Mouse (Mus musculus): ENCODE measurements around the gene Tspan11. TPM values are rescaled to one million over a fixed set of nuclear protein-coding genes. Genes with fewer than 3 reads are reported as not detected.

Tspan11 gene
- total and polyA plus RNA-seq, 3 experiments: not detected

- Histone ChIP-seq H3K79me2 (replicated peaks; ENCODE audit: control insufficient read depth, extremely low read depth, insufficient read depth, poor library complexity, severe bottlenecking) (no peaks in the 10 kb centered on the region), H3K9me3 (replicated peaks; ENCODE audit: low read length) (peaks cover 7% of the 10 kb centered on the region), H3K27me3 (replicated peaks) (peaks cover 91% of the 10 kb centered on the region), H3K27ac (ENCODE audit: insufficient read depth, low read depth) (no peak overlapping the region), H3K4me1 (ENCODE audit: control insufficient read depth in 1 of 2, insufficient read depth in 2 of 2) (0 out of 4 replicates have a peak, but pooled peaks cover 0 to 2% of the 10 kb centered on the region in 2 experiments), H3K4me3 (replicated peaks in 1 of 3; ENCODE audit: low read depth in 2 of 3, low read length in 2 of 3, poor library complexity in 1 of 3) (no peak overlapping the region), H3K36me3 (replicated peaks in 1 of 2; ENCODE audit: control insufficient read depth in 1 of 2, insufficient read depth in 1 of 2, low read length in 1 of 2) (no peaks in the 10 kb centered on the region), H3K4me2 (ENCODE audit: insufficient read depth, low read depth, poor library complexity, severe bottlenecking) (no peak overlapping the region), H3K9ac (ENCODE audit: insufficient read depth, low read depth) (no peak overlapping the region)
- in situ Hi-C loops (cut with MboI; ENCODE audit: low pct_ligation_motif_present, low pct_unique_long_range_greater_than_20kb, low sequenced_read_pairs): loop anchor here (25.0 kb wide), 1 partner anchor 363 kb away; no protein-coding TSS in a partner anchor
- dilution Hi-C loops (cut with MboI; ENCODE audit: extremely low pct_ligation_motif_present, extremely low pct_unique_long_range_greater_than_20kb, low sequenced_read_pairs): no loop called here
- TF ChIP-seq ZMIZ1 (IDR thresholded peaks at IDR 0.05; ENCODE audit: low read depth, low read length): no peak
- TF ChIP-seq ELF1 (IDR thresholded peaks at IDR 0.05; ENCODE audit: low read depth, low read length): no peak
- TF ChIP-seq RAD21 (IDR thresholded peaks at IDR 0.05; ENCODE audit: low read depth, low read length): no peak
- no peak for TF ChIP-seq TCF12 (IDR thresholded peaks at IDR 0.05; ENCODE audit: low read depth, low read length)
- no peak for TF ChIP-seq BHLHE40 (IDR thresholded peaks at IDR 0.05; ENCODE audit: low read depth, low read length)
- TF ChIP-seq GABPA (IDR thresholded peaks at IDR 0.05; ENCODE audit: insufficient replicate concordance, low read depth, low read length): no peak
- TF ChIP-seq MEF2A (IDR thresholded peaks at IDR 0.05; ENCODE audit: borderline replicate concordance, low read depth, low read length): no peak
- no peak for TF ChIP-seq ZNF384 (IDR thresholded peaks at IDR 0.05; ENCODE audit: low read depth, low read length)
- no peak for TF ChIP-seq HCFC1 (IDR thresholded peaks at IDR 0.05; ENCODE audit: low read depth, low read length)
- TF ChIP-seq ZC3H11A (IDR thresholded peaks at IDR 0.05; ENCODE audit: low read depth, low read length): no peak
- TF ChIP-seq MAX (IDR thresholded peaks at IDR 0.05; ENCODE audit: low read length): no peak
- no peak for TF ChIP-seq CHD1 (IDR thresholded peaks at IDR 0.05; ENCODE audit: low read depth, low read length)
- no peak for TF ChIP-seq NRF1 (IDR thresholded peaks at IDR 0.05; ENCODE audit: low read depth, low read length)
- TF ChIP-seq SMC3 (IDR thresholded peaks at IDR 0.05; ENCODE audit: low read depth, low read length): no peak
- no peak for DNase-seq (ENCODE audit: extremely low read depth)
These were observed 12.7 kb downstream of the Tspan11 start for GRCm38 (mm10) chr6:127900062-127900461.

- Histone ChIP-seq H3K4me3 (replicated peaks in 1 of 3; ENCODE audit: low read depth in 2 of 3, low read length in 2 of 3, poor library complexity in 1 of 3) (no peak overlapping the region), H3K9me3 (replicated peaks; ENCODE audit: low read length) (peaks cover 7% of the 10 kb centered on the region), H3K36me3 (replicated peaks in 1 of 2; ENCODE audit: control insufficient read depth in 1 of 2, insufficient read depth in 1 of 2, low read length in 1 of 2) (no peaks in the 10 kb centered on the region), H3K9ac (ENCODE audit: insufficient read depth, low read depth) (no peak overlapping the region), H3K79me2 (replicated peaks; ENCODE audit: control insufficient read depth, extremely low read depth, insufficient read depth, poor library complexity, severe bottlenecking) (no peaks in the 10 kb centered on the region), H3K4me2 (ENCODE audit: insufficient read depth, low read depth, poor library complexity, severe bottlenecking) (no peak overlapping the region), H3K4me1 (ENCODE audit: control insufficient read depth in 1 of 2, insufficient read depth in 2 of 2) (0 out of 4 replicates have a peak, but pooled peaks cover 0 to 2% of the 10 kb centered on the region in 2 experiments), H3K27ac (ENCODE audit: insufficient read depth, low read depth) (no peak overlapping the region), H3K27me3 (replicated peaks) (peaks cover 92% of the 10 kb centered on the region)
- DNase-seq (ENCODE audit: extremely low read depth): no peak
- in situ Hi-C loops (cut with MboI; ENCODE audit: low pct_ligation_motif_present, low pct_unique_long_range_greater_than_20kb, low sequenced_read_pairs): loop anchor here (25.0 kb wide), 1 partner anchor 364 kb away; no protein-coding TSS in a partner anchor
- dilution Hi-C loops (cut with MboI; ENCODE audit: extremely low pct_ligation_motif_present, extremely low pct_unique_long_range_greater_than_20kb, low sequenced_read_pairs): no loop called here
- no peak for TF ChIP-seq POLR2AphosphoS2 (IDR thresholded peaks at IDR 0.05; ENCODE audit: low read depth, low read length)
- TF ChIP-seq PAX5 (IDR thresholded peaks at IDR 0.05; ENCODE audit: low read length): no peak
- TF ChIP-seq MAX (IDR thresholded peaks at IDR 0.05; ENCODE audit: low read length): no peak
- TF ChIP-seq ETS1 (conservative IDR thresholded peaks at IDR 0.05; ENCODE audit: low read depth, low read length): no peak
- no peak for TF ChIP-seq KAT2A (IDR thresholded peaks at IDR 0.05; ENCODE audit: insufficient replicate concordance, low read length)
- no peak for TF ChIP-seq E2F4 (IDR thresholded peaks at IDR 0.05; ENCODE audit: insufficient replicate concordance, low read depth, low read length)
- no peak for TF ChIP-seq EP300 (IDR thresholded peaks at IDR 0.05; ENCODE audit: low read length)
- no peak for TF ChIP-seq NELFE (IDR thresholded peaks at IDR 0.05; ENCODE audit: low read depth, low read length)
- no peak for TF ChIP-seq MXI1 (IDR thresholded peaks at IDR 0.05; ENCODE audit: low read depth, low read length)
These were observed 13.9 kb downstream of the Tspan11 start for GRCm38 (mm10) chr6:127901261-127901660.

Measured in CH12.LX (cell line).